Mouse (Mus musculus) liver, embryonic 13.5 days (tissue): ENCODE measurements at regions not wholly inside any gene's neighbourhood (a gene's known extent, or its start where the extent isn't known, plus 50 kb on each side); places are given as distances from the start of the nearest gene placed in this dataset.

Experiments used
- ATAC-seq: fragments of 200-750 bp; cut with Nextera tagmentation; 2 replicates; pipeline ENCODE4 v1.8.0; 2017; ENCODE audit warnings: low read depth, mild to moderate bottlenecking, moderate number of reproducible peaks, moderate library complexity
- DNase-seq: peaks from one replicate; pipeline ENCODE4 v3.0.0; 2022
- H3K27ac ChIP-seq: fragments of 300-500 bp; sonication (generic); 2 replicates; pipeline ENCODE4 v1.5.1; 2015; ENCODE audit warnings: moderate library complexity, mild to moderate bottlenecking, inconsistent platforms
- H3K27me3 ChIP-seq: fragments of 300-500 bp; sonication (generic); 2 replicates; pipeline ENCODE4 v1.6.1; 2015; ENCODE audit warnings: mild to moderate bottlenecking, inconsistent platforms
- H3K36me3 ChIP-seq: fragments of 300-500 bp; sonication (generic); 2 replicates; pipeline ENCODE4 v1.6.1; 2015; ENCODE audit warnings: mild to moderate bottlenecking, inconsistent platforms
- H3K4me1 ChIP-seq: fragments of 300-500 bp; sonication (generic); replicated peaks from 2 replicates; pipeline ENCODE4 v1.6.1; 2015; ENCODE audit warnings: inconsistent platforms
- H3K4me2 ChIP-seq: fragments of 300-500 bp; sonication (generic); 2 replicates; pipeline ENCODE4 v1.6.1; 2015; ENCODE audit warnings: inconsistent platforms, mild to moderate bottlenecking, moderate library complexity
- H3K4me3 ChIP-seq: fragments of 300-500 bp; sonication (generic); replicated peaks from 2 replicates; pipeline ENCODE4 v1.5.1; 2015; ENCODE audit warnings: mild to moderate bottlenecking, inconsistent platforms
- H3K9ac ChIP-seq: fragments of 300-500 bp; sonication (generic); 2 replicates; pipeline ENCODE4 v1.6.1; 2015; ENCODE audit warnings: mild to moderate bottlenecking, inconsistent platforms
- H3K9me3 ChIP-seq: fragments of 300-500 bp; sonication (generic); replicated peaks from 2 replicates; pipeline ENCODE4 v1.6.1; 2016; ENCODE audit warnings: inconsistent platforms
- WGBS: fragments of 180-500 bp; shearing (Covaris S2); methylation state at CpG from one replicate; pipeline ENCODE4 v1.1.7; 2015; ENCODE audit not compliant: insufficient replicate concordance; 5-methylcytosine and 5-hydroxymethylcytosine counted together

DNA sequence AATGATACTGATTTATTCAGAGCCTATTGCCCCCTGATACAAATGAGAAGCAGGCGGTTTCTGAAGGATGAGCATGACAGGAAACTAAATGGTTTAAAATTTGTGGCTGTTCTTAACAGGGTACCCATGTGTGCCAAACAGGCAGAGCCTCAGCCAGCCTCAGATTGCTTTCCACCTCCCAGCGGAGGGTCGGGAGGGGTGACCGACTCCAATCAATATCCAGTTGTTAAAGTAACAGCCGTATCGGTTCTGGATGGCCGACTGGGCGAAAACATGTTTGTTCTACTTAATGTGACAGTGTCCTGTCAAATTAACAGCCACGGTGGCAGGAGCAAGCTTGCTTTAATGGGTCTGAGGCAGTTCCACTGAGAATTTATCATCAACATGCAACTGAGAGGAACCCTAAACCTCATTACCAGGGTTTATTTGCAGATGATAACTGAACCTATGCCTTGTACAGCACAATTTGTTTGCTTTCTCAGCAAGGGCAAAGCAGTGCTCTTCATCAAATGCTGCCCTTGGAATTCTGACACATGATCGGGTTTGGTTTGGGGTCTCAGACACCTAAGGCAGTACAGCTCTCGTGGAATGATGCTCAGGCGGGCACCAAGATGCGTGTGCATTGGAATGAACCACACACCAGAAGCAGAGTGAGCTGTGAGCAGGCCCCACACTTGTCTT is 107.5 kb upstream of the Gas2 start:
- Histone ChIP-seq H3K4me2 (no peak overlapping the region), H3K9ac (no peak overlapping the region), H3K27me3 (no peaks in the 10 kb centered on the region), H3K4me1 (no peaks in the 10 kb centered on the region), H3K27ac (no peak overlapping the region), H3K36me3 (no peaks in the 10 kb centered on the region), H3K4me3 (no peak overlapping the region), H3K9me3 (no peaks in the 10 kb centered on the region)
- DNase-seq (no peak), ATAC-seq (no peak)
- 65% methylated on average over 13 of the region's 13 CpGs for WGBS

DNA sequence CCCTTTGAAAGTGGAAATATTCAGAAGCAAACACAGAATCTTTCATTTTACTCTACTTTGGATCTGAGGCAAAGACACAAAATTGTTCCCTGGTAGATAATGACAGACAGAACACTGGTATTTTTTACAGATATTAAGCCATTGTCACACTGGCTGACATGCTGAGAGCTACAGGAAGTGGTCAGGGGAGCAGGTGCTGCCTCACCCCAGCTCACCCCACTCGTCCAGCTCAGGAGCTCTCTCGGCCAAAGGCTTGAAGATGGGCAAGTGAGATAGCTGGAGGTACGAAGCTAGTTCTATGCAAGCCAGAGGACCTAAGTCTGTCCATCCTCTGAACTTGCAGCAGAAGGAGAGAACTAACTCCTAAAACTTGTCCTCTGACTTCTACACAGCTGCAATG is 105.6 kb upstream of the Gas2 start:
- Histone ChIP-seq H3K27me3 (no peaks in the 10 kb centered on the region), H3K4me2 (no peak overlapping the region), H3K27ac (no peak overlapping the region), H3K4me1 (no peaks in the 10 kb centered on the region), H3K4me3 (no peak overlapping the region), H3K9ac (no peak overlapping the region), H3K36me3 (no peaks in the 10 kb centered on the region), H3K9me3 (no peaks in the 10 kb centered on the region)
- no peak for DNase-seq
- 12% methylated on average over 3 of the region's 3 CpGs for WGBS
- no peak for ATAC-seq

DNA sequence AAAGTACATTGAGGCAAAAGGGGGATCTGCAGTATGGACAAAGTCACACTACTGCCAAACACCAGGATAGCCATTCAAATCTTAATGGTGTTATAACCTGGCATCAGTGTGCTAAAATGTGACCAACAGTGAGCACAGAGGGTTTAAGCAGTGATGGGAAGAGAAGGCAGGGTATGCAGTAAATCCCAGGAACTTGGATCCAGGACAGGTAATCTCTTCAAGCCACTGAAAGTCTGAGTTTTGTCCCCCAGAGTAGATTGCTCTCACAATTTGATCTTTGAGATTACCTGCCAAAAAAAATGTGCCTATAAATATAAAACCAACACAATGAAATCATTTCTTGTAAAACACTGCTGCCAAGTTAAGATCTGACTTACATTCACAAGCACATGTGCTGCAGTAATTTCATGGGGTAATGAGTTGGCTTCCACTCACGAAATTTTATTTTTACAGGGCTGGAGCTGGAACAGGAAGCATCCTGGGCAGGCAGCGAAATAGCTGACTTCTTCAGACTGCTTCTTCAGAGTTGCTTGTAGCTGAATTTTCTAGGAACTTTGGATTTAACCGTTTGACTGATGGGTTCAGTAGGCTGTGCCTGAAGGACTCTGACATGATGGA is 102.2 kb upstream of the Gas2 start:
- Histone ChIP-seq H3K4me3 (no peak overlapping the region), H3K27ac (no peak overlapping the region), H3K4me2 (no peak overlapping the region), H3K9ac (no peak overlapping the region), H3K36me3 (no peaks in the 10 kb centered on the region), H3K27me3 (no peaks in the 10 kb centered on the region), H3K9me3 (no peaks in the 10 kb centered on the region), H3K4me1 (no peaks in the 10 kb centered on the region)
- 41% methylated on average over 3 of the region's 3 CpGs for WGBS
- ATAC-seq (no peak), DNase-seq (no peak)

DNA sequence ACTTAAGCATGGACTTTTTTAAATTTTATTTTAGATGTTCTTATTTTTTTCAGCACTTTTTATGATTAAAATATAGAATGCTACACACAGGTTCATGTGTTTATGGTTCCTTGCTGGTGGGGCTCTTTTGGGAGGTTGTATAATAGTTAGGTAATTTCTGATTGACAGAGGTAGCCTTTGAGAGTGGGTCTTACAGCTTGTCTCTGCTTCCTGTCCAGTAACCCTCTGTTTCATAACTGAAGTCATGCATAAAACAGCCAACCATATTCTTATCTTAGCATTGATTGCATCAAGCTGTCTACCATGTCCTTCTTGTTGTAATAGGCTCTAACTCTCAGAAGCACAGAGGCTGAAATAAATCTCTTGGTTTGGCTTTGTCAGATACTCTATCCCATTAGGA is 94.7 kb upstream of the Gas2 start:
- no peaks in the 10 kb centered on the region for H3K4me1 ChIP-seq
- ATAC-seq (no peak), DNase-seq (no peak)
- no peak overlapping the region for H3K4me2 ChIP-seq
- H3K36me3 ChIP-seq = no peaks in the 10 kb centered on the region
- H3K27me3 ChIP-seq = no peaks in the 10 kb centered on the region
- H3K4me3 ChIP-seq = no peak overlapping the region
- no peak overlapping the region for H3K9ac ChIP-seq
- no peak overlapping the region for H3K27ac ChIP-seq
- no peaks in the 10 kb centered on the region for H3K9me3 ChIP-seq

DNA sequence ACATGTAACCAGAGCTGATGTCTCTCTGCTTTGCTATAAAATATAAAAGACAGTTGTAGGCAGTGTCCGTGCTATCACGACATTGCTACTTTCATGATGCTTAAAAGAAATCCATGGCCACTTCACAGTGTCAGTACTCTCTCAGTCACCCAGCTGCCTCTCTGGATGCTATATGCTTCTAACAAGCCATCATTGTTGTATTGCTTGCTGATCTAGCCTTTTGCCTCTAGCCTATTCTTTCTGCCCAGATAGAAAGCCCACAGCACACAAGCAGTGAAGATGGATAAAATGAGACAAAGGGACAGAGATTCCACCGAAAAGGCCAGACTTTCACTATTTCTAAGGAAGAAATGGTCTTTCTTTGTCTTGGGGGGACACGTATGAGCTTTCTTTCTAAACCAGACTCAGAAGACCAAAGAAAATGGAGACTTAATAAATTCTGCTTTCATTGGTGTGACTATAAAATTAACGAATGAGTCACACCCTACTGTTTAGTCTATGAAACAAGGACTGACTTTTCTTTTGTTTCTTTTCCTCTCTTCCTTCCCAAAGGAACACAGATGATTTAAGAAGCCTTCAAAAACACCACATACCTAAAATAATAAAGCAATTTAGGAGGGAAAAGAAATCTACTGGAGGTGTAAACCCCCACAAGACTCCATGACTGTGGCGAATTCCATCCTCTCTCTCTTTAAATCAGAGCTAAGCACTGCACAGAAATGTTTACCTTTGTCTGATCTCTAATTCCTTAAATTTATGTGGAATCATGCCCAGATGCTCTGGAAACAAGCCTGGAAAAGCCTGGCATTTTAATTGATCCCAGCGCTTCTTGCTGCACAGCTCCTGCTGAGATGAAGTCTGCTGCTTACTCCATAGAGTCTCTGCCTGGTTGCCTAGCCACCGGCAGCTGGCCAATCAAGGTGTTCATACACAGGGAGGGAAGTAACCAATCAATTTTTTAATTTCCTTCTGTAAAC is 89.6 kb upstream of the Gas2 start:
- DNase-seq = no peak
- Histone ChIP-seq H3K9me3 (no peaks in the 10 kb centered on the region), H3K27ac (no peak overlapping the region), H3K4me3 (no peak overlapping the region), H3K36me3 (no peaks in the 10 kb centered on the region), H3K4me2 (no peak overlapping the region), H3K9ac (no peak overlapping the region), H3K4me1 (no peaks in the 10 kb centered on the region), H3K27me3 (no peaks in the 10 kb centered on the region)
- no peak for ATAC-seq
- 65% methylated on average over 8 of the region's 8 CpGs for WGBS

DNA sequence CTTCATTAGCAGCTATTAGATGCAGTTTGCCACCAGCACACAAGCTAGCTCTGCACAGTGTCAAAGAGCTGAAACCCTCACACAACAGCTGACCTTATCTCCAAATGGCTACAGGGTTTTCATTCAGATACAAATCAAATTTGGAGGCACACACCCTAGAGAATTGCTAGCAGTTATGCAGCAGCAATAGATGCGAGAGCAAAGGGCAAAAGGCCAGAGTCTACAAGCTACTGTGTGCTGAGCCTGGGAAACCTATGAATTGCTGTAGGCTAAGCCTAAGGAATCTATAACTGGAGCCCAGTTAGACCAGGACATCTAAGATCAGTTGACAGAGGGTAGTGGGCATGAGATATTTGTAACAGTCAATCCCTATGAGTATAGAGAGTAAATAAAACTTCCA is 85.8 kb upstream of the Gas2 start:
- H3K4me3 ChIP-seq = no peak overlapping the region
- WGBS = 66% methylated on average over 1 of the region's 1 CpGs
- H3K4me2 ChIP-seq = no peak overlapping the region
- H3K27ac ChIP-seq = no peak overlapping the region
- H3K27me3 ChIP-seq = no peaks in the 10 kb centered on the region
- H3K4me1 ChIP-seq = no peaks in the 10 kb centered on the region
- no peaks in the 10 kb centered on the region for H3K36me3 ChIP-seq
- DNase-seq (no peak), ATAC-seq (no peak)
- H3K9me3 ChIP-seq = no peaks in the 10 kb centered on the region
- H3K9ac ChIP-seq = no peak overlapping the region

DNA sequence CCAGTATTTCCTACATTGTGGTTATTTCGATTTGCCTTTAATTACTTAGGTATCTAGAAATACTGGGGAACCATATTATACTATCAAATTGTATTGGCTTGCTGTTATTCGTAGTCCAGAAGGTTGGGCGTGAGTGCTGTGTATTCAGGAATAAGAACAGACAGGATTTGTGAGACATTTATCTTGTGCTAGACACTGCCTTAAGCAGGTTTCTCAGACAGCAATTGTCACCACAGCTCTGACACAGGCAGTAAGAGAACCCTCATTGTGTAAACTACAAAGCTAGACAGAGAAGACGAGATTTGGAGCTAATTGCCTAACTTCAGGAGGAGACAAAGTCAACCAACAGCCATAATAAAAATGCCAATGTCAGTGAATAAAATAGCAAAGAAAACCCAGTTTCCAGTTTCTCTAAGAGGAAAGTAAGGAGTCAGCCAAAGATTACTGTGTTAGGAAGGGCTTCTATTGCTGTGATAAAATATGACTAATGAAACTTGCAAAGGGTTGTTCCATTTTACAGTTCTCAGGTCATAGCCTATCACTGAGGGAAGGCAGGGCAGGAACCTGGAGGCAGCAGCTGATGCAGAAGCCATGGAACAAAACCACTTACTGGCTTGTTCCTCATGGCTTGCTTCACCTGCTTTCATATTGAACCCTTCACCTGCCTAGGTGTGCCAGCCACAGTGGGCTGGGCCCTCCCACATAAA is 78.6 kb upstream of the Gas2 start:
- no peak overlapping the region for H3K4me3 ChIP-seq
- ATAC-seq = no peak
- WGBS = 56% methylated on average over 4 of the region's 4 CpGs
- DNase-seq = no peak
- no peak overlapping the region for H3K9ac ChIP-seq
- 0 out of 2 replicates have a peak, but pooled peaks cover 2% of the 10 kb centered on the region for H3K9me3 ChIP-seq
- no peak overlapping the region for H3K27ac ChIP-seq
- H3K4me1 ChIP-seq = no peaks in the 10 kb centered on the region
- H3K4me2 ChIP-seq = no peak overlapping the region
- H3K27me3 ChIP-seq = no peaks in the 10 kb centered on the region
- no peaks in the 10 kb centered on the region for H3K36me3 ChIP-seq

DNA sequence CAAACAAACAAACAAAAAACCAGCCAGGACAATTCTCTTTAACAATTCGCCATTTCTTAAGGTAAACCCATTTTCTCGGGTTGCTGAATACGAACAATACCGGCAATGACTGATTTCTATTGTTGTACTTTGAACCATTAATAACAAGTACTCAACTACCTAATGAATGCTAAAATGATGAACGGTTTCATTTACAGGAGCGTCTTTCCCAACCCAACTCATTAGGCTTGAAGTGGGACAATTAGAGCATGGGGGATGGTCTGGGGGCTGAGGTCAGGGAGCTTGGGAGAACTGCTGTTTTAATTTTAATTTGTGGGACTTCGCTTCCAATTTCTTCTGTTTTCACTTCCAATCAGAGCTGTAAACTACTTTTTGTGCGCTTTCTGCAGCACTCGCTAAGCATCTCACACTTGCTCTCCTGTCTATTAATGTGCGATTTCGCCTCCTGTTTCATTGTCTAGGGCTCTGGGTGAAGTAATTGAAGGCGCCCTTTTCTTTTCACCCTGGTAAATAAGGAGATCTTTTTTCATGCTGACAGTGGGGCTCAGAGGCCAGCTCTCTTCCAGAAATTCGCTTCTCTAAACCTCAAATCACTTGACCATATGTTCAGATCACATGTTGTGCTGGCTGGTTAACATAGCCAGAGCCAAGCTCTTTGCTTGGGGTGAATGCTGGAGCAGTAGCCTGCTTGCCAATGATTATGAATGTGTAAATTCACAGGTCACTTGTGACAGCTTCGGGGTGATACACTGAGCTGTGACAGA is 77.7 kb upstream of the Gas2 start:
- no peak for DNase-seq
- no peaks in the 10 kb centered on the region for H3K27me3 ChIP-seq
- H3K4me2 ChIP-seq = no peak overlapping the region
- H3K27ac ChIP-seq = no peak overlapping the region
- no peaks in the 10 kb centered on the region for H3K4me1 ChIP-seq
- no peak overlapping the region for H3K9ac ChIP-seq
- ATAC-seq = no peak
- H3K36me3 ChIP-seq = no peaks in the 10 kb centered on the region
- 0 out of 2 replicates have a peak, but pooled peaks cover 2% of the 10 kb centered on the region for H3K9me3 ChIP-seq
- WGBS = 66% methylated on average over 14 of the region's 14 CpGs
- no peak overlapping the region for H3K4me3 ChIP-seq

DNA sequence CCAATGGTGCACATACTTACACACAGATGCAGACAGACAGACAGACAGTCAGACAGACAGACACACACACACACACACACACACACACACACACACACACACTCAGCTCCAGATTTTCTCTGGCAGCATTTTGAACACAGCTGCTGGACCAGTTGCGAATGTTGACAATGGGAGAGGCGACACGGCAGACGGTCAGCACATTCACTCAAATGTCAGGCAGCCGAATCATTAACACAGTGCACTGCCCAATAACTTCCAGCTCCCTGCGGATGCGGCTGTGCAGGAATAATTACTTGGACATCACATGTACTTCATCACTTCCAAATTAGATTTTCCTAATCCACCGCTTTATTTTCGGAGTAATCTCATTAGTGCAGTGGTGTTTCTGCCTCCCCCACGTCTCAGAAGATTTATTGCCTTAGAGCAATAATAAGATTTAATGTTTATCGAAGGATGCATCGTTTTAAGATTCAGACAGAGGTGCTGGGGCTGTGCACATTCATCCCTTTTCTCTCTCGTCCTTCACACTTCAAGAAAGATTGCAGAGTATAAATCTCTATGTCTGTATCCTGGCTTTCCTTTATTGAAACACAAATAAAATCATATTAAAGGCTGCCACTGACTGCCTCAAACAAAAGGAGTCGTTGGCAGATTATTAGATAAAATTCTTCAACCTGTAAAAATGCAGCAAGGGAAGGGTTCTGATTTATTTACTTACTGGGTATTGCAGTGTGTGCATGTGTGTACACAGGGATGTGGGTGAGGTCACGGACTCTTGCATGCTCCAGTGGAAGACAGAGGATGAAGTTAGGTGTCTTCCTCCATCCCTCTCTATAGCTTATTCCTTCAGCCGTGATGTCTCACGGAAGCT is 70.9 kb upstream of the Gas2 start:
- DNase-seq (no peak), ATAC-seq (no peak)
- no peaks in the 10 kb centered on the region for H3K4me1 ChIP-seq
- WGBS = 71% methylated on average over 17 of the region's 17 CpGs
- H3K9ac ChIP-seq = no peak overlapping the region
- H3K36me3 ChIP-seq = no peaks in the 10 kb centered on the region
- H3K27me3 ChIP-seq = no peaks in the 10 kb centered on the region
- H3K4me2 ChIP-seq = no peak overlapping the region
- no peak overlapping the region for H3K27ac ChIP-seq
- no peak overlapping the region for H3K4me3 ChIP-seq
- H3K9me3 ChIP-seq = no peaks in the 10 kb centered on the region

DNA sequence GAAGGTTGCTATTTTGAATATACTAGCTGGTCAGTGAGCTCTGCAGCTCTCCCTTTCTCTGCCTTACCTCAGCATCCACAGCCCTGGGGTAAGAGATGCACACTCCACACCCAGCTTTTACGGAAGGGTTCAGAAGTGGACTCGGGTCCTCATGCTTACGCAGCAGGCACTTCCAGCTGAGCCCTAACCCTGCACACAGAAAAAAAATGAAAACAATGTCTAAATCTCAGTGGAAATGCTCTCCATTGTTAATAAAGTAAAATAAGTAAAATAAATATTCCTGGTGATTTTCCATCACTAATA is 70.3 kb upstream of the Gas2 start:
- H3K4me1 ChIP-seq = no peaks in the 10 kb centered on the region
- H3K9me3 ChIP-seq = no peaks in the 10 kb centered on the region
- H3K27me3 ChIP-seq = no peaks in the 10 kb centered on the region
- ATAC-seq (no peak), DNase-seq (no peak)
- H3K27ac ChIP-seq = no peak overlapping the region
- 83% methylated on average over 3 of the region's 3 CpGs for WGBS
- no peak overlapping the region for H3K9ac ChIP-seq
- H3K4me3 ChIP-seq = no peak overlapping the region
- no peaks in the 10 kb centered on the region for H3K36me3 ChIP-seq
- no peak overlapping the region for H3K4me2 ChIP-seq
